Mouse (Mus musculus) embryonic fibroblast, embryonic 13.5 days (primary cell): ENCODE measurements at regions not wholly inside any gene's neighbourhood (a gene's known extent, or its start where the extent isn't known, plus 50 kb on each side); places are given as distances from the start of the nearest gene placed in this dataset.

Experiments
- CTCF ChIP-seq: IDR thresholded peaks from 2 replicates; pipeline ENCODE4 v1.5.1; 2011; ENCODE audit warnings: mild to moderate bottlenecking, control low read depth, low read length, moderate library complexity, borderline replicate concordance; ENCODE audit not compliant: insufficient read depth
- POLR2A ChIP-seq: IDR thresholded peaks from 2 replicates; pipeline ENCODE4 v1.6.1; 2011; ENCODE audit warnings: low read depth, mild to moderate bottlenecking, control low read depth, low read length, moderate library complexity

GRCm38 (mm10) chr4:9161814-9162133 lies 922.9 kb upstream of the Car8 start:
- no peak for TF ChIP-seq POLR2A
- no peak for TF ChIP-seq CTCF
